Mouse (Mus musculus): ENCODE data around the gene Sh3tc1. TPM values are rescaled to one million over a fixed set of nuclear protein-coding genes. Genes with fewer than 3 reads are reported as not detected.

Gene Sh3tc1
- polyA plus RNA-seq, 1 experiment from 2014 or later: 11.0 TPM

DNA sequence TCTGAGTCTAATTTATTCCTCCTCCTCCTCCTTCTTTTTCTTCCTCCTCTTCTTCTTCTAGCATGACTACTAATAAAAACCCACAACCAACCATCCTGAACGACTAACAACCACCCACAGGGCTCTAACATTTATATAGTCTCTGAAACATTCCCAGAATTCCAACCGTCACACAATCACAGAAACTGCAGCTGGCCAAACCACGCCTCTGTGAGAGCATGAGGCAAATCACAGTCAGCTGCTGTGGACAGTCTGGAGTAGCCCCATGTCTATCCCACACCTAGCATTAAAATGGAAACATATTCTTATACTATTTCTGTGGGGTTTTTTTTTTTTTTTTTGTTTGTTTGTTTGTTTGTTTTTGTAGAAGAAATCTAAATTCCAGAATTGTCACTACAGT, 9.6 kb upstream of the Sh3tc1 start:
- no peaks in the 10 kb centered on the region for H3K27me3 ChIP-seq

GRCm38 (mm10) chr5:35746910-35747309, 7.1 kb upstream of the Sh3tc1 start:
- Histone ChIP-seq H3K36me3 (no peaks in the 10 kb centered on the region), H3K9me3 (no peaks in the 10 kb centered on the region)
- no peak for ATAC-seq (ENCODE audit: borderline replicate concordance, extremely low read depth, low FRiP score, low TSS enrichment)

More for the DNA sequence above, 9.6 kb upstream of the Sh3tc1 start:
- Histone ChIP-seq H3K4me1 (no peaks in the 10 kb centered on the region), H3K4me2 (no peak overlapping the region), H3K9ac (no peak overlapping the region), H3K27ac (no peak overlapping the region), H3K9me3 (no peaks in the 10 kb centered on the region), H3K4me3 (no peak overlapping the region), H3K36me3 (no peaks in the 10 kb centered on the region)
- ATAC-seq (ENCODE audit: borderline replicate concordance, extremely low read depth, low FRiP score, low TSS enrichment): no peak
- 50% methylated on average over 3 of the region's 3 CpGs for WGBS

GRCm38 (mm10) chr5:35745406-35745805, 5.6 kb upstream of the Sh3tc1 start:
- no peaks in the 10 kb centered on the region for H3K9me3 ChIP-seq
- no peak overlapping the region for H3K4me2 ChIP-seq
- no peaks in the 10 kb centered on the region for H3K36me3 ChIP-seq
- H3K27ac ChIP-seq: no peak overlapping the region
- H3K4me1 ChIP-seq: peaks cover 15% of the 10 kb centered on the region; the same call in 1 of the 2 replicates
- H3K4me3 ChIP-seq: no peak overlapping the region
- no peaks in the 10 kb centered on the region; the same call in 1 of the 2 replicates for H3K27me3 ChIP-seq
- no peak overlapping the region for H3K9ac ChIP-seq
- no peak for ATAC-seq (ENCODE audit: borderline replicate concordance, extremely low read depth, low FRiP score, low TSS enrichment)
- WGBS: 79% methylated on average over 5 of the region's 5 CpGs

More at GRCm38 (mm10) chr5:35746910-35747309, 7.1 kb upstream of the Sh3tc1 start:
- Histone ChIP-seq H3K27me3 (no peaks in the 10 kb centered on the region), H3K27ac (no peak overlapping the region), H3K4me2 (no peak overlapping the region), H3K9ac (no peak overlapping the region), H3K4me1 (no peaks in the 10 kb centered on the region), H3K4me3 (no peak overlapping the region)
- 24% methylated on average over 4 of the region's 4 CpGs for whole genome bisulfite sequencing

DNA sequence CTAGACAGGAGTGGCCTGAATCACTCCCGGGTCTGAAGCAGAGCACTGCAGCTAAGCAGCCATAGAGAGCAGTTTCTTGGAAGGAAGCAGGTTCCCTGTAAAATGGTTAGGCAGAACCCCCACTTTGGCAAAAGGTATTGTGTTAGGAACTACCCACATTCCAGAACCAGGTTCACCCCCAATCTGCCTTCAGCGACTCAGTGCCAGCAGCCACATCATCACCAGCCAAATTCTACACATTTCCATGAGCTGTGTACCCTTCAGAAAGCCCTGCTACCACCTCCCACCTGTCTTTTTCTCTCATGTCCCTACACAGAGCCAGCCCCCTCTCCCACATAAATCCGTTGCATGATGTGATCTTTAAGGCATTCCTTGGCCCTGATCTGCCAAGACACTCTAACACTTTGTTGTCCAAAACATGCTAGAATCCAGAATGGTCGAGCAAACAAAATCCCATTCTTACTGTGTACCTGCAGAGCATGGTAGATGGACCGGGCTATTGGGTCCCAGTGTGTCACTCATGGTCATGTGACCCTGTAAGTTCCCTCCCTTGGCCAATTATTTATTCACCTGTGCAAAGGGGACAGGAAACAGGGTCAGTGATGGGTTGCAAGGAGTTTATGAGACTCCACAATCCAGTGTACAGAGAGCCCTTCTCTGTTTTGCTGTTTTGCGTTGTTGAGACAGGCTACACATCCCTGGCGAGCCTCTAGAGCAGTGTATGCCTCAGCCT, 4.4 kb upstream of the Sh3tc1 start:
- WGBS: 73% methylated on average over 7 of the region's 7 CpGs
- H3K9ac ChIP-seq: no peak overlapping the region
- no peak overlapping the region for H3K4me3 ChIP-seq
- H3K9me3 ChIP-seq: no peaks in the 10 kb centered on the region
- ATAC-seq (ENCODE audit: borderline replicate concordance, extremely low read depth, low FRiP score, low TSS enrichment): no peak
- H3K27me3 ChIP-seq: no peaks in the 10 kb centered on the region; the same call in 1 of the 2 replicates
- H3K4me2 ChIP-seq: no peak overlapping the region
- H3K4me1 ChIP-seq: peaks cover 25% of the 10 kb centered on the region
- no peaks in the 10 kb centered on the region for H3K36me3 ChIP-seq
- no peak overlapping the region for H3K27ac ChIP-seq

DNA sequence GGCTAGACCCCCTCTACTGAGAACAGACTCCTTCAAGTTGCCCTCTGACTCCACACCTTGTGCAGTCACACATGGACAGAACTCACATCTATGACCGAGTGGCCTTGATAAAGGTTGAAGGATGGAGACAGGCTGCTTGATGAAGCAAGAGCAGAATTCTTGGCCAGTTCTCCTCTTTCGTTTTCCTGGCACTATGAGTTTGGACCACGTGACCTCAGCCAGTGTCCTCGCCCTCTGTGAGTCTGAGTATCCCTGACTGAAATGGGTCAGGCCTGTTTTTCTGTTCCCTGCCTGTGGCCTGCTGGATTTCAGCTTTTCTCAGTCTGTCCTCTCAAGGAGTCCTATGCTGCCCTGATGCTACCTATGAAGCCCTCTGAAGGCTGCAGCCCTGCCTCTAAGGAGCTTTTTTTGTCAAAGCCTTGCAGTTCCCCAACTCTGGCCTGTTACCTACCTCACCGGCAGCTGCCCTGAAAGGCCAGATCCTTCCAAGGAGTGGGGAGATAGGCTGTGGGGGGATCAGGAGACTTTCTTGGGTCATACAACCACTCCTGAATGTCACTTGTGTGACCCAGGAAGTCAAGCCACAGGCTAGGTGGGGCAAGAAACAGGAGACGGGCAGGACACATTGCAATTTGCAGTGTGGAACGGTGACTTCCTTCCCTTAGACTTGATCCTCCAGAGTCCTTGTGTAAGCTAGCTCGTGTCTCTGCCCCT, 3.6 kb upstream of the Sh3tc1 start:
- Histone ChIP-seq H3K4me1 (peaks cover 32% of the 10 kb centered on the region), H3K27me3 (no peaks in the 10 kb centered on the region; the same call in 1 of the 2 replicates), H3K4me2 (no peak overlapping the region), H3K27ac (no peak overlapping the region), H3K9me3 (no peaks in the 10 kb centered on the region), H3K4me3 (no peak overlapping the region), H3K9ac (no peak overlapping the region), H3K36me3 (no peaks in the 10 kb centered on the region)
- 68% methylated on average over 8 of the region's 8 CpGs for WGBS
- ATAC-seq (ENCODE audit: borderline replicate concordance, extremely low read depth, low FRiP score, low TSS enrichment): no peak

DNA sequence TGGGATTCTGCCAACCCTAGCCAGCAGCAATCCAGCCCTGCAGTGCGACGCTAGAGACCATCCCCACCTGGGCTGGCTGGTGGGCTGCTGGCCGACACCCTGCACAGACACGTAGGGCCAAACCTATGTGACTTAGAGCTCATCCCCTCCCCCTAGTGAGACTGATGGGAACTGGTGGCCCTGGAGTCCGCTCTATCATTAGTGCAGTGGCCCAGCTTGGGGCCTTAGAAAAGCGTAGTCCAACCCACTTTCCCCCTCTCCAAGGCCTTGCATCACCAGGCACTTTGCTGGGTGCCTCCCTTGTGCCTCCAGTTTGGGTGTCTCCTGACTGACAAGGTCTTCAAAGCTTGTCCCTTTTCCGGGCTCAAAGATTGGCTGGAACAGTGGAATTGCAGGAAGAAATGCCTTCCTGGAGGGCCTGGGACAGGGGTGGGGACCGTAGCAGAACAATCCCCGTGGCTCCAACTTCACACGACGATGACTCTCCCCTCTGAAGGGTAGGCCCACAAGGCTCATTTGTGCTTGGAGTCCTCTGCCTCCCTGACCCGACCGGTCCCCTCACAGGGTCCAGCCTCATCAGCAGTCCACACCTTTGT, 1.5 kb upstream of the Sh3tc1 start:
- no peak overlapping the region for H3K4me2 ChIP-seq
- H3K4me3 ChIP-seq: no peak overlapping the region
- peak overlapping the region; percentile 87; the same call in 1 of the 2 replicates for H3K27ac ChIP-seq
- 42% methylated on average over 13 of the region's 13 CpGs for WGBS
- no peak overlapping the region for H3K9ac ChIP-seq
- H3K27me3 ChIP-seq: no peaks in the 10 kb centered on the region; the same call in 1 of the 2 replicates
- no peak for ATAC-seq (ENCODE audit: borderline replicate concordance, extremely low read depth, low FRiP score, low TSS enrichment)
- H3K9me3 ChIP-seq: no peaks in the 10 kb centered on the region
- peaks cover 39% of the 10 kb centered on the region for H3K4me1 ChIP-seq
- H3K36me3 ChIP-seq: no peaks in the 10 kb centered on the region

GRCm38 (mm10) chr5:35740716-35741115, 929 bp upstream of the Sh3tc1 start:
- Histone ChIP-seq H3K36me3 (no peaks in the 10 kb centered on the region), H3K4me3 (no peak overlapping the region), H3K4me2 (no peak overlapping the region), H3K4me1 (peaks cover 39% of the 10 kb centered on the region), H3K27ac (peak overlapping the region; percentile 87), H3K9ac (no peak overlapping the region), H3K27me3 (no peaks in the 10 kb centered on the region; the same call in 1 of the 2 replicates), H3K9me3 (no peaks in the 10 kb centered on the region)
- 14% methylated on average over 10 of the region's 10 CpGs for WGBS
- ATAC-seq (ENCODE audit: borderline replicate concordance, extremely low read depth, low FRiP score, low TSS enrichment): no peak

- no peaks in the 10 kb centered on the region; the same call in 1 of the 2 replicates for H3K27me3 ChIP-seq
- ATAC-seq (ENCODE audit: borderline replicate concordance, extremely low read depth, low FRiP score, low TSS enrichment): no peak
- no peaks in the 10 kb centered on the region for H3K36me3 ChIP-seq
- H3K4me1 ChIP-seq: peaks cover 42% of the 10 kb centered on the region
- no peak overlapping the region for H3K4me3 ChIP-seq
- H3K27ac ChIP-seq: peak overlapping the region; percentile 87
- peak overlapping the region; percentile 40 for H3K4me2 ChIP-seq
- 64% methylated on average over 2 of the region's 2 CpGs for WGBS
- no peak overlapping the region for H3K9ac ChIP-seq
- H3K9me3 ChIP-seq: no peaks in the 10 kb centered on the region
Observed at GRCm38 (mm10) chr5:35739005-35739404, 782 bp downstream of the Sh3tc1 start.

DNA sequence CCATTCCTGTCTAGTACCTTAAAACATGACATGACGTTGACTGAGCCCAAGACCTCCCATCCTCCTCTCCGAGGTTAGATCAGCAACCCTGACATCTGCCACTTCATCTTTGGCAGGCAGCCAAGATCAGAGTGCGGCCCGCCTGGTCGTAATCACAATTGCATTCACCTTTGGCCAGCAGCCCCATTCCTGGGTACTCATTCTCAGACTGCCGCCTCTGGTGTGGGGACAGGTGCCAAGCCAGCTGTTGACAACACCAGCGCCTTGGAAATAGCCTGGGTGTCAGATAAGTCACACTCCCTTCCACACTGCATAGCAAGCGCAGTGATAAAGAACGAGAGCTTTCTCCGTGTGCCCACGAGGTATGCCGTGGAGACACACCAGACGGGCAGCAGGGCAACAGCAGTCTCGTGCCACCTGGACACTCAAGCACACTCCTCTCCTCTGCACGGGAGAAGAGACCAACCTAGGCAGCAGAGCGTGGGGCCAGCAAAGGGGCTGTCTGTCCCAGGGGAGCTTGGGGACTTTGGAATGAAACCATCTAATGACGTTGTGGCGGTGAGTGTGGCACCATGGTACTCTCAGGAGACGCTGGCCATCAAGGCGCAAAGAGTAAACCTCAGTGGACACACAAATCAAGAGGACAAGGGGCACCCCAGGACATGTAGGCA, 2.4 kb downstream of the Sh3tc1 start:
- peaks cover 51% of the 10 kb centered on the region for H3K4me1 ChIP-seq
- 42% methylated on average over 20 of the region's 20 CpGs for WGBS
- H3K27ac ChIP-seq: 0 out of 2 replicates have a peak overlapping the region, but pooled peaks have one; percentile 4

DNA sequence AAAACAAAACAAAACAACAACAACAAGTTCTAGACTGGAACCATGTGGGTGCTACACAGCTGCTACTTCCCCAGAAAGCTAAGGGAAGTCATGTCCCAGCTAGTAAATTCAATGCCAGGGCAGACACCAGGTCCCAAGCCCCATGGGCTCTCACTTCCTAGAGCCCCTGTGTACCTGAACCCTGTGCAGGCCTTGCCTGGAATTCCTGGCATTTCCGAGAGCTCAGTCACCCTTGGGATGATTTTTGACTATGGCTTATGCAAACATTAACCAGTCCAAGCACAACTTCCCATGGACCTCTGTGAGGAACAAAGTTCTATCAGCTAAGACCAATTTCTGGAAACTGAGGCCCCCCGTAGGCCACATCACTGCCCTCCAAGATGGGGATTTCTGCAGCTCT, 6.3 kb downstream of the Sh3tc1 start:
- peak overlapping the region; percentile 27 for H3K27ac ChIP-seq
- 52% methylated on average over 2 of the region's 2 CpGs for WGBS

More for the DNA sequence above, 2.4 kb downstream of the Sh3tc1 start:
- ATAC-seq (ENCODE audit: borderline replicate concordance, extremely low read depth, low FRiP score, low TSS enrichment): no peak
- Histone ChIP-seq H3K36me3 (no peaks in the 10 kb centered on the region), H3K4me2 (peak overlapping the region; percentile 7; the same call in 1 of the 2 replicates), H3K4me3 (no peak overlapping the region), H3K27me3 (no peaks in the 10 kb centered on the region; the same call in 1 of the 2 replicates), H3K9me3 (no peaks in the 10 kb centered on the region), H3K9ac (no peak overlapping the region)

DNA sequence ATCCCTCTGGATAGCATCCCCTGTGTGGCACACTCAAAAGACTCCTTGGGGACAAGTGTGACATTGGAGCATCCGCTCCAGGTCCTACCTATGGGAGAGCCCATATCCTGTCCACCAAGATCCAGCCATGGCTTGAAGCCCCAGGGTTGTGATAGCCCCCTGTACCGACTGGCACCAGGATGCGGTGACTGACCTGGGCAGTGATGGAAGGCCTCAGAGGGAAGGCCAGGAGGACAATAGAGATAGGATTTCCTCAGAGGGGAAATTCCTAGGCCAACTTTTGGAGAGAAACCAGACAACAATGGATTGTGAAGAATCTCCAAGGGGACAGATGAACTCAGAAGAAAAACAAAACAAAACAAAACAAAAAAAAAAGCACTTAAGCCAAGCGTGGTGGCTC, 8.8 kb downstream of the Sh3tc1 start:
- Histone ChIP-seq H3K4me1 (peaks cover 25% of the 10 kb centered on the region), H3K27ac (peak overlapping the region; percentile 51; the same call in 1 of the 2 replicates)
- no peak for ATAC-seq (ENCODE audit: borderline replicate concordance, extremely low read depth, low FRiP score, low TSS enrichment)

More for the DNA sequence above, 6.3 kb downstream of the Sh3tc1 start:
- Histone ChIP-seq H3K4me2 (no peak overlapping the region), H3K9ac (no peak overlapping the region), H3K36me3 (no peaks in the 10 kb centered on the region), H3K27me3 (no peaks in the 10 kb centered on the region), H3K4me3 (no peak overlapping the region), H3K9me3 (no peaks in the 10 kb centered on the region), H3K4me1 (peaks cover 33% of the 10 kb centered on the region)
- ATAC-seq (ENCODE audit: borderline replicate concordance, extremely low read depth, low FRiP score, low TSS enrichment): no peak

More for the DNA sequence above, 8.8 kb downstream of the Sh3tc1 start:
- Histone ChIP-seq H3K9ac (no peak overlapping the region), H3K36me3 (no peaks in the 10 kb centered on the region), H3K4me3 (no peak overlapping the region), H3K4me2 (no peak overlapping the region), H3K27me3 (no peaks in the 10 kb centered on the region), H3K9me3 (no peaks in the 10 kb centered on the region)
- WGBS: 77% methylated on average over 4 of the region's 4 CpGs

All from lung, embryonic 15.5 days (tissue).